Mouse (Mus musculus): ENCODE data around the gene Cit. TPM values are rescaled to one million over a fixed set of nuclear protein-coding genes. Genes with fewer than 3 reads are reported as not detected.

Cit gene
- polyA plus RNA-seq (2012; rRNA removed) = 12.1 and 12.8 TPM in 2 replicates

DNA sequence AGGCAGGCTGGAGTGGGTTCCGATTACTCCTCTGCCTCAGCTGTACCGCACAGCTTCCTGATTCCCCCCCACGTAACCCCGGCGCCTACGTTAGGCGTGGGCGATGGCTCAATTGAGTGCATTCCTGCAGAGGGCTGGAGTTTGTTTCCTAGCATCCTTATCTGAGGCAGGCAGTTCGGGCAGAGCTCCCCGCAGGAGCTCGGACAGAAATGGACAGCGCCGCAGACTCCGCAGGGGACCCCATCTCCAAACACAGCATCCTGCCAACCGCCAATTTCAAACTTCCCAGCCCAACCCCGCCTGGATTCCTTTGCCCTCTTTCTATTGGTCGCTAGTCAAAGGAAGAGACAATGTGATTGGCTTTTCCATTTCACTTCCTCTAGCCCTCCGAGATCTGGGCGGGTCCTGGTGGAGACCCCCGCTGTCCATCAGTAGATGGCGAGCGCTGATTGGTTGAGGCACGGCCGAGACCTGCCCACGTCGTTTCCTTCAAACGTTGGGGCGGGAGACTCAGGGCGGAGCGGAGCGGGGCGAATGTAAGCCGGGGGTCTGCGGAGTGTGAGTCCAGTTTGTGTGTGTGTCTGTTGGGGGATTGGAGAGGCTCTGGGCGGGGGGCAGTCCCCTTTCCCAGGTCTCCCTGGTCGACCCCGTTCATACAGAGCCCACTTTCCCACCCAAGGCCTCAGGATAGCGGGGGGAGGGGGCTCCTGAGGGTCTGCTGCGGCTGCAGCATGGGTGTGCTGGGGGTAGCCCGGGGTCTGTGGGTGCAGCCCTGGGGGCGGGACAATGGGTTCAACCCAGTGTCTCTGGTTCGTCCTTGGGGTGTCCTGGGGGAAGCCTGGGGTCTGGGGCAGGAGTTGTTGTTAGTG, at the start of gene Cit:
TSS of gene Cit (plus strand) at position 513 of the 869 bp plus-strand sequence.

DNA sequence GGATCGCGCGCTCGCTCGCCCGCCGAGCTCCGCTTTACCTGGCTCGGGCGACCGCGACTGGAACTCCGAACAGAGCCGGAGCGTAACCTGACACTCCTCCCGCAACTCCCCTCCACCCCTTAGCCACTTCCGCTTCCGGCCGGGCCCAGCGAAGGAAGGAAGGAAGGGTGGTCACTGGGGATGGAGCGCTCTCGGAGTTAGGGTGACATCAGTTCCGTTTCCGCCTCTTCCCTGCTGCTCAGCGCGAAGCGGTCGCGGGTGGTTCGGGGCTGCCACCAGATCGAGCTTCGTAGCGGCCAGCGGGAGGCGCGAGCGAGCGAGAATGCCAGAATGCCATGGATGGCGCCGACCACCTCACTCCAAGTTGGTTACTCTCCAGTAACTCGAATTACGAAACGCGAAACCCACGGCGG, 179.3 kb downstream of the Cit start, which contains the start of gene Prkab1:
TSS of gene Prkab1 (minus strand) at position 182 of the 413 bp plus-strand sequence.

Other genes with a start within 250 kb of the Cit start
- gene Rab35, start 213.4 kb upstream of the Cit start, polyA plus RNA-seq (2012; rRNA removed) = 100 and 107 TPM in 2 replicates
- 213 and 217 TPM in 2 replicates for gene Bicdl1, start 113.7 kb upstream of the Cit start, polyA plus RNA-seq (2012; rRNA removed)
- 59.0 and 67.4 TPM in 2 replicates for gene Prkab1, start 179.2 kb downstream of the Cit start, polyA plus RNA-seq (2012; rRNA removed)
- 0.04 and 0.82 TPM in 2 replicates for gene Tmem233, start 238.0 kb downstream of the Cit start, polyA plus RNA-seq (2012; rRNA removed)

Data from central nervous system, embryonic 18 days (tissue).